Mouse (Mus musculus) hindbrain, embryonic 10.5 days (tissue): ENCODE results near the gene Lgr4. TPM values are rescaled to one million over a fixed set of nuclear protein-coding genes. Genes with fewer than 3 reads are reported as not detected.

ENCODE experiments used
- DNase-seq: peaks from one replicate; pipeline ENCODE4 v3.0.0-alpha.2; 2017; ENCODE audit warnings: low spot score
- H3K27ac ChIP-seq: fragments of 300-500 bp; sonication (generic); 2 replicates; pipeline ENCODE4 v1.5.1; 2016; ENCODE audit warnings: mild to moderate bottlenecking, moderate library complexity
- H3K27me3 ChIP-seq: fragments of 300-500 bp; sonication (generic); 2 replicates; pipeline ENCODE4 v1.6.1; 2016; ENCODE audit warnings: mild to moderate bottlenecking; ENCODE audit not compliant: poor library complexity, insufficient read depth, severe bottlenecking
- H3K36me3 ChIP-seq: fragments of 300-500 bp; sonication (generic); 2 replicates; pipeline ENCODE4 v1.6.1; 2016; ENCODE audit warnings: mild to moderate bottlenecking, moderate library complexity
- H3K4me1 ChIP-seq: fragments of 300-500 bp; sonication (generic); replicated peaks from 2 replicates; pipeline ENCODE4 v1.6.1; 2016; ENCODE audit warnings: mild to moderate bottlenecking
- H3K4me3 ChIP-seq: fragments of 300-500 bp; sonication (generic); 2 replicates; pipeline ENCODE4 v1.5.1; 2016; ENCODE audit warnings: mild to moderate bottlenecking, moderate library complexity
- H3K9me3 ChIP-seq: fragments of 300-500 bp; sonication (generic); 2 replicates; pipeline ENCODE4 v1.6.1; 2016; ENCODE audit warnings: mild to moderate bottlenecking, moderate library complexity
- WGBS: fragments of 180-500 bp; shearing (Covaris S2); methylation state at CpG from one replicate; pipeline ENCODE4 v1.1.7; 2016; 5-methylcytosine and 5-hydroxymethylcytosine counted together
- polyA plus RNA-seq: library from polyadenylated mRNA; unstranded; fragments of >200 nt; fragmentation: Nextera tagmentation; extraction: Ambion mirVana; gene quantifications from 2 replicates; pipeline ENCODE4 v1.2.1, GENCODE M21; 2016

Gene Lgr4
- polyA plus RNA-seq, 1 experiment from 2014 or later = 13.0 TPM

GRCm38 (mm10) chr2:109941973-109942444, 24.6 kb downstream of the Lgr4 start:
- Histone ChIP-seq H3K36me3 (peaks cover 16% of the 10 kb centered on the region), H3K4me1 (peaks cover 46% of the 10 kb centered on the region), H3K27ac (peak overlapping the region; percentile 84), H3K27me3 (no peaks in the 10 kb centered on the region), H3K9me3 (no peaks in the 10 kb centered on the region), H3K4me3 (0 out of 2 replicates have a peak overlapping the region, but pooled peaks have one; percentile 16)
- 8% methylated on average over 5 of the region's 5 CpGs for WGBS
- peak; percentile 64 for DNase-seq

GRCm38 (mm10) chr2:109942810-109943570, 25.5 kb downstream of the Lgr4 start:
- DNase-seq = no peak
- WGBS = 33% methylated on average over 8 of the region's 8 CpGs
- Histone ChIP-seq H3K27me3 (0 out of 2 replicates have a peak, but pooled peaks cover 3% of the 10 kb centered on the region), H3K36me3 (peaks cover 13% of the 10 kb centered on the region), H3K4me1 (peaks cover 46% of the 10 kb centered on the region), H3K9me3 (no peaks in the 10 kb centered on the region), H3K4me3 (peak overlapping the region; percentile 29), H3K27ac (peak overlapping the region; percentile 84)

- DNase-seq = no peak
Observed at GRCm38 (mm10) chr2:109944995-109945394, 27.5 kb downstream of the Lgr4 start.

GRCm38 (mm10) chr2:109945532-109945931, 28.1 kb downstream of the Lgr4 start:
- DNase-seq = no peak
- H3K4me1 ChIP-seq = peaks cover 52% of the 10 kb centered on the region
- WGBS = 57% methylated on average over 4 of the region's 4 CpGs
- H3K9me3 ChIP-seq = no peaks in the 10 kb centered on the region
- peak overlapping the region; percentile 54; the same call in 1 of the 2 replicates for H3K27ac ChIP-seq
- no peaks in the 10 kb centered on the region for H3K36me3 ChIP-seq
- H3K27me3 ChIP-seq = 0 out of 2 replicates have a peak, but pooled peaks cover 3% of the 10 kb centered on the region
- H3K4me3 ChIP-seq = no peak overlapping the region

More at GRCm38 (mm10) chr2:109944995-109945394, 27.5 kb downstream of the Lgr4 start:
- peak overlapping the region; percentile 29; the same call in 1 of the 2 replicates for H3K4me3 ChIP-seq
- peaks cover 52% of the 10 kb centered on the region for H3K4me1 ChIP-seq
- 66% methylated on average over 9 of the region's 9 CpGs for WGBS
- 0 out of 2 replicates have a peak, but pooled peaks cover 3% of the 10 kb centered on the region for H3K27me3 ChIP-seq
- no peaks in the 10 kb centered on the region for H3K36me3 ChIP-seq
- H3K27ac ChIP-seq = peak overlapping the region; percentile 84
- H3K9me3 ChIP-seq = no peaks in the 10 kb centered on the region

GRCm38 (mm10) chr2:109946426-109946825, 29.0 kb downstream of the Lgr4 start:
- DNase-seq = no peak
- peaks cover 60% of the 10 kb centered on the region for H3K4me1 ChIP-seq
- no peak overlapping the region for H3K4me3 ChIP-seq
- no peak overlapping the region for H3K27ac ChIP-seq
- no peaks in the 10 kb centered on the region for H3K9me3 ChIP-seq
- 0 out of 2 replicates have a peak, but pooled peaks cover 3% of the 10 kb centered on the region for H3K27me3 ChIP-seq
- 96% methylated on average over 6 of the region's 6 CpGs for WGBS
- H3K36me3 ChIP-seq = no peaks in the 10 kb centered on the region

GRCm38 (mm10) chr2:109949519-109949918, 32.1 kb downstream of the Lgr4 start:
- Histone ChIP-seq H3K9me3 (no peaks in the 10 kb centered on the region), H3K4me1 (peaks cover 61% of the 10 kb centered on the region), H3K27me3 (0 out of 2 replicates have a peak, but pooled peaks cover 3% of the 10 kb centered on the region), H3K36me3 (no peaks in the 10 kb centered on the region), H3K27ac (no peak overlapping the region), H3K4me3 (no peak overlapping the region)
- no peak for DNase-seq

GRCm38 (mm10) chr2:109950311-109950710, 32.9 kb downstream of the Lgr4 start:
- Histone ChIP-seq H3K36me3 (no peaks in the 10 kb centered on the region), H3K27ac (no peak overlapping the region), H3K27me3 (0 out of 2 replicates have a peak, but pooled peaks cover 3% of the 10 kb centered on the region), H3K4me1 (peaks cover 61% of the 10 kb centered on the region), H3K4me3 (no peak overlapping the region), H3K9me3 (no peaks in the 10 kb centered on the region)
- no peak for DNase-seq
- WGBS = 66% methylated on average over 3 of the region's 3 CpGs

- 0 out of 2 replicates have a peak, but pooled peaks cover 3% of the 10 kb centered on the region for H3K27me3 ChIP-seq
- no peak overlapping the region for H3K4me3 ChIP-seq
- no peaks in the 10 kb centered on the region for H3K36me3 ChIP-seq
- peaks cover 62% of the 10 kb centered on the region for H3K4me1 ChIP-seq
- DNase-seq = no peak
- no peaks in the 10 kb centered on the region for H3K9me3 ChIP-seq
- 92% methylated on average over 4 of the region's 4 CpGs for WGBS
- H3K27ac ChIP-seq = peak overlapping the region; percentile 45; the same call in 1 of the 2 replicates
Observed at GRCm38 (mm10) chr2:109951050-109951449, 33.6 kb downstream of the Lgr4 start.

- 0 out of 2 replicates have a peak overlapping the region, but pooled peaks have one; percentile 41 for H3K27ac ChIP-seq
- WGBS = 84% methylated on average over 10 of the region's 10 CpGs
- no peaks in the 10 kb centered on the region for H3K27me3 ChIP-seq
- no peaks in the 10 kb centered on the region for H3K36me3 ChIP-seq
- no peak for DNase-seq
- H3K9me3 ChIP-seq = no peaks in the 10 kb centered on the region
- H3K4me3 ChIP-seq = no peak overlapping the region
- peaks cover 66% of the 10 kb centered on the region for H3K4me1 ChIP-seq
Observed at GRCm38 (mm10) chr2:109953048-109953717, 35.7 kb downstream of the Lgr4 start.

GRCm38 (mm10) chr2:109953893-109954292, 36.4 kb downstream of the Lgr4 start:
- Histone ChIP-seq H3K36me3 (no peaks in the 10 kb centered on the region), H3K4me1 (peaks cover 71% of the 10 kb centered on the region), H3K27ac (0 out of 2 replicates have a peak overlapping the region, but pooled peaks have one; percentile 40), H3K9me3 (no peaks in the 10 kb centered on the region), H3K27me3 (no peaks in the 10 kb centered on the region), H3K4me3 (no peak overlapping the region)
- 79% methylated on average over 4 of the region's 4 CpGs for WGBS
- no peak for DNase-seq

- WGBS = 75% methylated on average over 5 of the region's 5 CpGs
Observed at GRCm38 (mm10) chr2:109955060-109955459, 37.6 kb downstream of the Lgr4 start.

GRCm38 (mm10) chr2:109955910-109956309, 38.5 kb downstream of the Lgr4 start:
- Histone ChIP-seq H3K9me3 (no peaks in the 10 kb centered on the region), H3K27me3 (no peaks in the 10 kb centered on the region), H3K4me3 (no peak overlapping the region), H3K4me1 (peaks cover 77% of the 10 kb centered on the region), H3K27ac (no peak overlapping the region), H3K36me3 (no peaks in the 10 kb centered on the region)
- WGBS = 90% methylated on average over 5 of the region's 5 CpGs
- no peak for DNase-seq

More at GRCm38 (mm10) chr2:109955060-109955459, 37.6 kb downstream of the Lgr4 start:
- Histone ChIP-seq H3K36me3 (no peaks in the 10 kb centered on the region), H3K9me3 (no peaks in the 10 kb centered on the region), H3K27me3 (no peaks in the 10 kb centered on the region), H3K27ac (peak overlapping the region; percentile 35; the same call in 1 of the 2 replicates), H3K4me1 (peaks cover 76% of the 10 kb centered on the region), H3K4me3 (no peak overlapping the region)
- DNase-seq = no peak
